In genomic region chr15:99127851-99128522, GRCm38 (mm10) we compare ENCODE assay signal across 10 mouse cellular contexts. TPM values are rescaled to one million over a fixed set of nuclear protein-coding genes. Genes with fewer than 3 reads are reported as not detected.
A peak's percentile ranks its signal among the peaks of the same experiment; 100 is the strongest.
DNase-seq lines count a peak whose midpoint lies in the region; ATAC-seq and TF ChIP-seq lines count a peak whose summit lies in the region.
"Had no signal": no experiment of that assay in that cellular context is flagged by ENCODE, and none has a peak within 500 bp of the region (broad histone marks: within the 10 kb centered on the region; RNA-seq: fewer than 3 reads in every experiment).

No protein-coding gene starts in this region.

- H3K4me2 ChIP-seq in hindbrain, embryonic 15.5 days: peak overlapping the region; percentile 86
- peak overlapping the region; percentile 69 for H3K4me2 ChIP-seq in midbrain, embryonic 11.5 days

- no peak for ATAC-seq in hindbrain, embryonic 15.5 days (ENCODE audit: low FRiP score, low read depth)
- ATAC-seq in midbrain, embryonic 11.5 days (ENCODE audit: low FRiP score): no peak

- no peaks in the 10 kb centered on the region for H3K9me3 ChIP-seq in E14TG2a.4 (ENCODE audit: low read length)
- H3K9me3 ChIP-seq in hindbrain, embryonic 15.5 days: no peaks in the 10 kb centered on the region
- H3K9me3 ChIP-seq in midbrain, embryonic 11.5 days (ENCODE audit: control insufficient read depth, low read length): no peaks in the 10 kb centered on the region

- 51% methylated on average over 6 of the region's 6 CpGs for WGBS in hindbrain, embryonic 15.5 days
- WGBS in midbrain, embryonic 11.5 days: 70% methylated on average over 6 of the region's 6 CpGs

- H3K36me3 ChIP-seq in E14TG2a.4 (ENCODE audit: insufficient read depth, low read length): peaks cover 21% of the 10 kb centered on the region
- no peaks in the 10 kb centered on the region for H3K36me3 ChIP-seq in hindbrain, embryonic 15.5 days
- no peaks in the 10 kb centered on the region for H3K36me3 ChIP-seq in midbrain, embryonic 11.5 days (ENCODE audit: control insufficient read depth, insufficient read depth, low read length)

- DNase-seq in embryo, embryonic 10.5 days (ENCODE audit: low spot score): peak; percentile 32
- DNase-seq in midbrain, embryonic 11.5 days (ENCODE audit: low spot score, missing footprints): peak; percentile 90
- DNase-seq in adrenal gland, postnatal 4 days (ENCODE audit: low spot score in 2 of 2): no peak
- no peak for DNase-seq in kidney, postnatal 4 days
- no peak for DNase-seq in right cerebral cortex, postnatal 10 days (ENCODE audit: low spot score in 2 of 2)
- DNase-seq: cerebellum, postnatal 14 days; kidney, adult 8-10 months; thymus, adult 18-20 months had no signal

- no peak overlapping the region for H3K27ac ChIP-seq in hindbrain, embryonic 15.5 days (replicated peaks)
- no peak overlapping the region for H3K27ac ChIP-seq in midbrain, embryonic 11.5 days (ENCODE audit: low read depth, low read length)

- no peak for TF ChIP-seq CTCF in E14TG2a.4 (conservative IDR thresholded peaks at IDR 0.05; ENCODE audit: low read length)

- 0 out of 2 replicates have a peak overlapping the region, but pooled peaks have one; percentile 21 for H3K9ac ChIP-seq in hindbrain, embryonic 15.5 days
- peak overlapping the region; percentile 93 for H3K9ac ChIP-seq in midbrain, embryonic 11.5 days (ENCODE audit: low read length)

- H3K27me3 ChIP-seq in E14TG2a.4 (ENCODE audit: insufficient read depth, low read length): no peaks in the 10 kb centered on the region
- H3K27me3 ChIP-seq in hindbrain, embryonic 15.5 days: no peaks in the 10 kb centered on the region
- no peaks in the 10 kb centered on the region for H3K27me3 ChIP-seq in midbrain, embryonic 11.5 days (ENCODE audit: control insufficient read depth, insufficient read depth, low read length)

- H3K4me3 ChIP-seq in E14TG2a.4 (replicated peaks; ENCODE audit: low read length): peak overlapping the region; percentile 85
- peak overlapping the region; percentile 85 for H3K4me3 ChIP-seq in hindbrain, embryonic 15.5 days
- peak overlapping the region; percentile 81 for H3K4me3 ChIP-seq in midbrain, embryonic 11.5 days (ENCODE audit: low read depth, low read length)

- peaks cover 67% of the 10 kb centered on the region for H3K4me1 ChIP-seq in E14TG2a.4 (replicated peaks; ENCODE audit: low read depth, low read length)
- H3K4me1 ChIP-seq in hindbrain, embryonic 15.5 days (replicated peaks): peaks cover 36% of the 10 kb centered on the region
- H3K4me1 ChIP-seq in midbrain, embryonic 11.5 days (ENCODE audit: control insufficient read depth, insufficient read depth, low read length): peaks cover 19% of the 10 kb centered on the region

RNA-seq across cellular contexts. Expression of gene Spats2, which starts 2.3 kb away (rescaled TPM):
- polyA plus RNA-seq in hindbrain, embryonic 15.5 days (2015; fragmentation: Nextera tagmentation; extraction: Ambion mirVana): 32.3 and 34.9 TPM in 2 replicates
- 58.8 and 65.6 TPM in 2 replicates for polyA plus RNA-seq in midbrain, embryonic 11.5 days (2014; fragmentation: Nextera tagmentation; extraction: Ambion mirVana)
- total RNA-seq in adrenal gland, postnatal 4 days (2021): 10 to 100 TPM; 30.7 to 34.1 TPM

RNA-seq across cellular contexts. Expression of gene Dnajc22, which starts 35.0 kb away (rescaled TPM):
- 1.1 and 1.3 TPM in 2 replicates for polyA plus RNA-seq in hindbrain, embryonic 15.5 days (2015; fragmentation: Nextera tagmentation; extraction: Ambion mirVana)
- 0.46 and 0.50 TPM in 2 replicates for polyA plus RNA-seq in midbrain, embryonic 11.5 days (2014; fragmentation: Nextera tagmentation; extraction: Ambion mirVana)
- 1 to 10 TPM; 3.7 to 6.4 TPM for total RNA-seq in adrenal gland, postnatal 4 days (2021)

RNA-seq across cellular contexts. Expression of gene C1ql4, which starts 40.4 kb away (rescaled TPM):
- polyA plus RNA-seq in hindbrain, embryonic 15.5 days (2015; fragmentation: Nextera tagmentation; extraction: Ambion mirVana): 6.4 and 7.8 TPM in 2 replicates
- 5.0 and 6.2 TPM in 2 replicates for polyA plus RNA-seq in midbrain, embryonic 11.5 days (2014; fragmentation: Nextera tagmentation; extraction: Ambion mirVana)
- total RNA-seq in adrenal gland, postnatal 4 days (2021): under 1 TPM in 1 of 2 experiments, not detected in 1; 0.20 TPM

RNA-seq across cellular contexts. Expression of gene Troap, which starts 53.6 kb away (rescaled TPM):
- polyA plus RNA-seq in hindbrain, embryonic 15.5 days (2015; fragmentation: Nextera tagmentation; extraction: Ambion mirVana): 8.5 and 10.1 TPM in 2 replicates
- polyA plus RNA-seq in midbrain, embryonic 11.5 days (2014; fragmentation: Nextera tagmentation; extraction: Ambion mirVana): 19.7 and 27.2 TPM in 2 replicates
- total RNA-seq in adrenal gland, postnatal 4 days (2021): 10 to 100 TPM; 14.5 to 17.1 TPM

Comparison
In these comparisons a context has a peak if more than half of its experiments do, and no peak if none do; other contexts are left out.
1. DNase-seq: peak in embryo, embryonic 10.5 days (single experiment) and midbrain, embryonic 11.5 days (single experiment); none in adrenal gland, postnatal 4 days (0 of 2), kidney, postnatal 4 days (0 of 2) and right cerebral cortex, postnatal 10 days (0 of 2).
2. Peak in every context shown above with its lines, with median percentiles within 50 percentile points of each other: H3K4me3 ChIP-seq.